Mouse (Mus musculus) liver, embryonic 14.5 days (tissue): ENCODE measurements at regions not wholly inside any gene's neighbourhood (a gene's known extent, or its start where the extent isn't known, plus 50 kb on each side); places are given as distances from the start of the nearest gene placed in this dataset.

Experiments
- ATAC-seq: fragments of 200-750 bp; cut with Nextera tagmentation; 2 replicates; pipeline ENCODE4 v1.8.0; 2017; ENCODE audit warnings: moderate number of reproducible peaks, mild to moderate bottlenecking, moderate library complexity; ENCODE audit not compliant: insufficient read depth
- DNase-seq, 3 experiments: peaks; one replicate each; pipeline ENCODE4 v3.0.0-alpha.2; 2012 to 2013; ENCODE audit warnings: low read depth in 3 of 3, low spot score in 3 of 3
- H3K27ac ChIP-seq: fragments of 300-500 bp; sonication (generic); 2 replicates; pipeline ENCODE4 v1.5.1; 2014; ENCODE audit warnings: moderate library complexity, mild to moderate bottlenecking, control low read depth, inconsistent platforms
- H3K27me3 ChIP-seq: fragments of 300-500 bp; sonication (generic); 2 replicates; pipeline ENCODE4 v1.6.1; 2014; ENCODE audit warnings: mild to moderate bottlenecking, low read length, moderate library complexity; ENCODE audit not compliant: control insufficient read depth, insufficient read depth
- H3K36me3 ChIP-seq: fragments of 300-500 bp; sonication (generic); replicated peaks from 2 replicates; pipeline ENCODE4 v1.6.1; 2014; ENCODE audit warnings: low read depth; ENCODE audit not compliant: control insufficient read depth, insufficient read depth
- H3K4me1 ChIP-seq, 2 experiments: fragments of 200-500 bp in 1 of 2; fragments of 300-500 bp in 1 of 2; sonication (generic) in 1 of 2; replicated peaks; 2 replicates each; pipeline ENCODE4 v1.6.1; 2012 to 2014; ENCODE audit warnings: antibody characterized with exemption in 1 of 2, inconsistent platforms in 1 of 2, low read length in 1 of 2; ENCODE audit not compliant: control insufficient read depth in 2 of 2, insufficient read depth in 2 of 2
- H3K4me2 ChIP-seq: fragments of 300-500 bp; sonication (generic); 2 replicates; pipeline ENCODE4 v1.6.1; 2014; ENCODE audit warnings: low read depth, mild to moderate bottlenecking, control low read depth, moderate library complexity
- H3K4me3 ChIP-seq, 2 experiments: fragments of 200-500 bp in 1 of 2; fragments of 300-500 bp in 1 of 2; sonication (generic) in 1 of 2; 2 replicates each; pipeline ENCODE4 v1.5.1; 2012 to 2014; ENCODE audit warnings: low read depth in 2 of 2, low read length in 2 of 2, mild to moderate bottlenecking in 2 of 2, control low read depth in 1 of 2, inconsistent platforms in 1 of 2, moderate library complexity in 1 of 2; ENCODE audit not compliant: insufficient read depth in 1 of 2
- H3K9ac ChIP-seq: fragments of 300-500 bp; sonication (generic); replicated peaks from 2 replicates; pipeline ENCODE4 v1.6.1; 2014; ENCODE audit warnings: mild to moderate bottlenecking, control low read depth, moderate library complexity
- H3K9me3 ChIP-seq: fragments of 300-500 bp; sonication (generic); 2 replicates; pipeline ENCODE4 v1.6.1; 2016; ENCODE audit warnings: low read length, mixed read lengths; ENCODE audit not compliant: control insufficient read depth
- CTCF ChIP-seq: IDR thresholded peaks from 2 replicates; pipeline ENCODE4 v1.5.1; 2016; ENCODE audit warnings: antibody characterized with exemption, low read depth, control low read depth
- EP300 ChIP-seq: IDR thresholded peaks from 2 replicates; pipeline ENCODE4 v1.6.1; 2016; ENCODE audit warnings: antibody characterized with exemption, low read depth
- WGBS: fragments of 180-500 bp; shearing (Covaris S2); extraction: QIAGEN DNeasy Blood & Tissue Kit; methylation state at CpG from one replicate; pipeline ENCODE4 v1.1.7; 2014; ENCODE audit not compliant: insufficient replicate concordance; 5-methylcytosine and 5-hydroxymethylcytosine counted together

DNA sequence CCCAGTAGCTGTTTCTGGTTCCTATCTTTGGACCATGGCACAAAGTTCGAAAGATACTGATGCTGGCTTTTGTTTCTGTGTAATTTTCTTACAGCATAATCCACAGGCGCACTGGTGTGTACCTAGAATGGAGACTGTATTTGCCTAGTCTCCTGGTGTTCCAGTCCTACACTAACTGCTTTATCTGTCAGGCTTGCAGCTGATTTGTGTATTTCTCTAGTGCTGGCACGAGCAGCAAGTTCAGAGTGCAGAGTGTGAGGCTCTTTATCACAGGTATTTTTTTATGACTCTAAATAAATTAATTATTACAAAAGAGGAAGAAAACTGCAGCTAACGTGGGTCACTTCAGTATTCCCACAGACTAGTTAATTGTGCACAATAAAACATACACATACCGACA is 405.1 kb upstream of the Zeb2 start:
- H3K4me1 ChIP-seq: no peaks in the 10 kb centered on the region
- H3K4me2 ChIP-seq: no peak overlapping the region
- no peak for DNase-seq
- H3K36me3 ChIP-seq: no peaks in the 10 kb centered on the region
- ATAC-seq: no peak
- no peak overlapping the region for H3K4me3 ChIP-seq
- WGBS: 53% methylated on average over 5 of the region's 5 CpGs
- H3K27ac ChIP-seq: no peak overlapping the region
- no peak for TF ChIP-seq EP300
- TF ChIP-seq CTCF: no peak
- no peak overlapping the region for H3K9ac ChIP-seq
- no peaks in the 10 kb centered on the region for H3K9me3 ChIP-seq
- no peaks in the 10 kb centered on the region for H3K27me3 ChIP-seq

DNA sequence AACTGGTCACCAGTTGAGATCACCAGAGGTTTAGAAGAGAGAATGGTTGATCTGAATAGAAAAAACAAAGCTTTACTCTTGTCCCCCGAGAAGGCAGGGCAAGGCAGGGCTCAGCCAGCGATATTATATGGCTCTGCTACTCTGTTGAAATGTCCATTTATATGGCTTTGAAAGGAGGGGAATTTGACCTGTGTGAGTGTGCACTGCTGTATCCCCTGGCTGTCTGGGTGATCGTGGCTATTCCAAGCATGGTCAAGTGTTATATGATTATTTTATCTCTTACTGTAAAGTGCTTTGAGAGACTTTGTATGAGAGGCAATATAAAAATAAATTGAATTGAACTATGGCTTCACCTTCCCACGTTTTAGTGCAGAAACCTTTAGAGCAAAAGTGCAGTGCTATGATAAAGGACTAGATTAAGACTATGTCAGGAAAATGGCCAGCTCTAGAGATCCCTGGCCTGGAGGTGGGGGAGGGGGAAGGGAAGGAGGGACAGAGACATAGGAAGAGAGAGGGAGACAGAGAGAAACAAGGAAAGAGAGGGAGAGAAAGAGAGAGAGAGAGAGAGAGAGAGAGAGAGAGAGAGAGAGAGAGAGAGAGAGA is 402.5 kb upstream of the Zeb2 start:
- no peak overlapping the region for H3K27ac ChIP-seq
- H3K27me3 ChIP-seq: no peaks in the 10 kb centered on the region
- TF ChIP-seq CTCF (no peak), EP300 (no peak)
- H3K4me2 ChIP-seq: no peak overlapping the region
- no peaks in the 10 kb centered on the region for H3K4me1 ChIP-seq
- no peak overlapping the region for H3K4me3 ChIP-seq
- ATAC-seq (no peak), DNase-seq (no peak)
- no peak overlapping the region for H3K9ac ChIP-seq
- no peaks in the 10 kb centered on the region for H3K36me3 ChIP-seq
- H3K9me3 ChIP-seq: no peaks in the 10 kb centered on the region
- WGBS: 39% methylated on average over 4 of the region's 4 CpGs

DNA sequence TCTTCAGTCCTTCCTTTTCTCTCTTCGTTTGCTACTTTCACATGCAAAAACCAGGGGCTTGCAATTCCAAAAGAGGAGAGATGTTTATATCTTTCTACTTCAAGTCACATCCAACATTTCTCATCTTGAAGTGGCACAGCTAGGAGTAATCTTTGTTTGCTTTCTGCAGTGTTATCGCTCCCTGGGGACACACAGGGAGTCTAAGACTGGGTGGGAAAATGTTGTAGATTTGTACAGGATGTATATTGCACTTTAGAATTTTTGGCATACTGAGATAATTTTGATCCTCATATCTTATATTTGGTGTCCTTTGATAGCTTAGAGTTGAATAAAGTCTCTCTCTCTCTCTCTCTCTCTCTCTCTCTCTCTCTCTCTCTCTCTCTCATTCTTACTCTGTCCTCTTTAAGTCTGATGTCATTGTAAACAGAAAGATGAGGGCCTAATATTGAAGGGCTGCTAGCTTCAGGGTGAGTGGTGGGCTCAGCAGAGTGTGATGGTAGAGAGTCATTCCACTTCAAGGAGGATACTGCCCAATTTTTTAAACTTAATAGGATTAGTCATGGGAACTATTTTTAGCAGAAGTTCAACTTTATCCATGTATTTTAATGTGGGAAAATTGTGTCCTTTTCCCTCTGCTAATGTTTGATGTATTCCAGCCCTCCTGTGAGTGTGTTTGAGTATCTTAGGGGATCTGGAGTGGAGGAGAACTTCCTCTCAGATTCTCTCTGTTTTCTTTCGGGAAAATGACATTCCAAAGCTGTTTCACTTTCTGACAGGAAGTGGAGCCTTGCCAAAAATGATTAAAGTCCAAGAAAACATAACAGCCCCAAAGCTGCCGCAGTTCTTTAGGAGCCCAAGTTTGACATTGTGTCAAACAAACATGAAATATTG is 397.3 kb upstream of the Zeb2 start:
- Histone ChIP-seq H3K9ac (no peak overlapping the region), H3K36me3 (no peaks in the 10 kb centered on the region), H3K4me2 (no peak overlapping the region), H3K27me3 (no peaks in the 10 kb centered on the region), H3K27ac (no peak overlapping the region), H3K9me3 (no peaks in the 10 kb centered on the region), H3K4me3 (no peak overlapping the region), H3K4me1 (no peaks in the 10 kb centered on the region)
- TF ChIP-seq CTCF: no peak
- no peak for TF ChIP-seq EP300
- DNase-seq (peak in 2 of 3 experiments; percentile 2 to 10), ATAC-seq (no peak)
- WGBS: 45% methylated on average over 4 of the region's 4 CpGs

DNA sequence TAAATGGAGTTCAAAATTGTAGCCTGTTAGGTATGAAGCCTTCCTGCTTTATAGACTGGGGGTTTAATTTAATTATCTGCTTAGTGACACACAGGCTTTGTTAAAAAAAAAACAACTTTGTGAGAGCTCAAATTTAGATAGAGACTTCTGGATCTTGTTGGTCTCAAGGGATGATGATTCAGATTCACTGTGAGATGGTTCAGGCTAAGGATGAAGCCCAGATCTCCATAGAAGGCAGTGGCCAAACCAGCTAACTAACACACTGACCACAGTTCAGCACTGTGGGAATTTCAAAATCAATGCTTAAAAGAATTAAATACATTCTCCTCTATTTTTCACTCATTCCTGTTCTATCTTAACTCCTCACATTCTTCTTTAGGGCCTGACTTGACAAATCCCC is 395.7 kb upstream of the Zeb2 start:
- H3K4me3 ChIP-seq: no peak overlapping the region
- DNase-seq: no peak
- no peaks in the 10 kb centered on the region for H3K9me3 ChIP-seq
- H3K4me2 ChIP-seq: no peak overlapping the region
- no peaks in the 10 kb centered on the region for H3K27me3 ChIP-seq
- TF ChIP-seq EP300: no peak
- TF ChIP-seq CTCF: no peak
- H3K9ac ChIP-seq: no peak overlapping the region
- H3K4me1 ChIP-seq: no peaks in the 10 kb centered on the region
- ATAC-seq: no peak
- no peak overlapping the region for H3K27ac ChIP-seq
- no peaks in the 10 kb centered on the region for H3K36me3 ChIP-seq

DNA sequence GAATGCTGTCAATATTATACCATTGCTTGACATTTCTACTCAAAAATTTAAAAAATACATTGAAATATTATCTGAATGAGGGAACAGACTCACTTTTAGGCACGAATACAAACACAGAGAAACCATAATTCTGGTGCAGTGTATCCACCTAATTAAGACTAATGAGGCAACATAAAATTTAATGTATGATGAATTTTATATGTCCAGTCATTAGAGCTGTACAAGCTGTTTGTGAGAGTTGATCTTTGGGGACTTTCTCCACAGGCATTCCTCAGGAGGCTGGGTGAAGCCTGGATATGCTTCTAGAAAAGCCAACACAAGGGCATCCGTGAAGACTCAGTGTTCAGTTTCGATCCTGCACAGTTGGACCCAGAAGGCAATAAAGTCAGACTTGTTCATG is 394.6 kb upstream of the Zeb2 start:
- Histone ChIP-seq H3K27ac (no peak overlapping the region), H3K4me1 (no peaks in the 10 kb centered on the region), H3K9me3 (no peaks in the 10 kb centered on the region), H3K4me3 (no peak overlapping the region), H3K36me3 (no peaks in the 10 kb centered on the region), H3K9ac (no peak overlapping the region), H3K27me3 (no peaks in the 10 kb centered on the region), H3K4me2 (no peak overlapping the region)
- ATAC-seq (no peak), DNase-seq (no peak)
- TF ChIP-seq CTCF (no peak), EP300 (no peak)
- 69% methylated on average over 3 of the region's 3 CpGs for WGBS
